Mouse (Mus musculus): ENCODE results near the gene Rasl2-9.

DNA sequence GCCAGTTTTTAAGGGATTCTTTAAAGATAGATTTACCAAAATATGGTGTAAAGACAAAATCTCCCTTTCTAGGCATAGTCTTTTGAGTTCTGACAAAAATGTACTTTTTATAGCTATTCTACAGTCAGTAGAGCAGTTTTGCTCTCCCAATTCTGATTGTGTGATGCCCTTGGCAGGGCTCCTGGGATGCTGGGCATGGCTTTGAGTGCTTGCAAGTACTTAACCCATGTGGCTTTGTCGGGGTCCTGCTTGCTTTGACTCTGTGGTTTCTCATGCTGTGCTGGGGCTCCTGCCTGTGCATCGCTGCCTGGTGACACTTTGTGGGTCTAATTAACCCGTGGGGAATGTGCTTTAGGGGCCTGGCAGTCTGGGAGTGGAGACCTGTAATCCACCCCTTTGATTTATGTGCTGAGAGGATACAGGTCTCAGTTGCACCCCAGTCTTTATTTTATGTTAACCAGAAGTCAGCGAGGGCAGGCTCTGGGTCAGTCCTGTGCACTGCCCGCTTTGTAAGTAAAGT lies 38.8 kb downstream of the Rasl2-9 start:
- no peak for TF ChIP-seq CTCF (IDR thresholded peaks at IDR 0.05; ENCODE audit: low read depth)
- TF ChIP-seq EP300 (IDR thresholded peaks at IDR 0.05; ENCODE audit: low read depth) = no peak
